Mouse (Mus musculus) ES-E14 (cell line): ENCODE measurements around the gene Zfp526.

Source experiments
- MAFK ChIP-seq: IDR thresholded peaks from 2 replicates; pipeline ENCODE4 v1.6.1; 2014; ENCODE audit warnings: mild to moderate bottlenecking, low read depth, low read length, inconsistent platforms; ENCODE audit not compliant: insufficient read depth
- ZNF384 ChIP-seq: IDR thresholded peaks from 2 replicates; pipeline ENCODE4 v1.6.1; 2012; ENCODE audit warnings: low read depth, low read length, inconsistent platforms

DNA sequence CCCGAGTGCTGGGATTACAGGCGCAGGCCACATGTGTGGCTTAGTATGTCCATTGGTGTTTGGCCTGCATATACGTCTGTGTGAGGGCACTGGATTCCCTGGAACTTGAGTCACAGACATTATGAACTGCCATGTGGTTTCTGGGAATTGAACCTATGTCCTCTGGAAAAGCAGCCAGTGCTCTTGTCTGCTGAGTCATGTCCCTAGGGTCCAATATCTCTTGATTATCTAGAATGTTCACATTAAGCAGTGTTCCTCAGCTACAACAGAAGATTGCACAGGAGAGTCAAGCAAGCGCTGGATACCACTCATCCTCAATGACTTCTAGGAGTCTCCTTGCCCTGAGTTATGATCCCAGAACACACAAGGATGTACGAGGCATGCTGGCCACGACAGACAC is 37.1 kb upstream of the Zfp526 start:
- TF ChIP-seq MAFK (no peak), ZNF384 (no peak)
